24 mouse cellular contexts compared by ENCODE assay signal in the genomic region with DNA sequence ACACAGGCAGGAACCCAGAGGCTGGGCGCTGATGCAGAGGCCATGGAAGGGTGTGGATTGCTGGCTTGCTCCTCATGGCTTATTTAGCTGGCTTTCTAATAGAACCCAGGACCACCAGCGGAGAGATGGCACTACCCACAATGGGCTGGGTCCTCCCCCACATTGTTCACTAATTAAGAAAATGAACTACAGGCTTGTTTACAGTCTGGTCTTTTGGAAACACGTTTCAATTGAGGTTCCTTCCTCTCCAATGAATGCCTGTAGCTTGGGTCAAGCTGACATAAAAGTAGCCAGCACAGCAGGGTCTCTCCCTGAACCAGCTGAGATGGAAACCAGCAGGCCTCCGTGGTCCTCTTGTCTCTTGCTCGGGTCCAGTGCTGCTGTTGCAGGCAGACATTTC. TPM values are rescaled to one million over a fixed set of nuclear protein-coding genes. Genes with fewer than 3 reads are reported as not detected.
A peak's percentile ranks its signal among the peaks of the same experiment; 100 is the strongest.
DNase-seq lines count a peak whose midpoint lies in the region; ATAC-seq lines count a peak whose summit lies in the region.
"Had no signal": no experiment of that assay in that cellular context is flagged by ENCODE, and none has a peak within 500 bp of the region (broad histone marks: within the 10 kb centered on the region; RNA-seq: fewer than 3 reads in every experiment).

No protein-coding gene starts in this region.

- ATAC-seq in embryonic facial prominence, embryonic 14.5 days (ENCODE audit: low read depth), result peak; percentile 15; the same call in 1 of the 2 replicates
- ATAC-seq: CD4-positive, CD25-positive, alpha-beta regulatory T cell, adult 4 months; forebrain, embryonic 13.5 days; forebrain, embryonic 15.5 days; forebrain, postnatal 0 days had no signal

- H3K36me3 ChIP-seq in embryonic facial prominence, embryonic 14.5 days (ENCODE audit: control insufficient read depth, insufficient read depth, low read length), result no peaks in the 10 kb centered on the region
- no peaks in the 10 kb centered on the region for H3K36me3 ChIP-seq in embryonic facial prominence, embryonic 10.5 days (replicated peaks)
- no peaks in the 10 kb centered on the region for H3K36me3 ChIP-seq in limb, embryonic 10.5 days
- H3K36me3 ChIP-seq: embryonic facial prominence, embryonic 13.5 days; forebrain, embryonic 15.5 days; G1E had no signal

- H3K27ac ChIP-seq in embryonic facial prominence, embryonic 14.5 days (replicated peaks; ENCODE audit: low read depth, low read length), result no peak overlapping the region
- no peak overlapping the region for H3K27ac ChIP-seq in embryonic facial prominence, embryonic 10.5 days (replicated peaks)
- no peak overlapping the region for H3K27ac ChIP-seq in limb, embryonic 10.5 days
- H3K27ac ChIP-seq: embryonic facial prominence, embryonic 13.5 days; forebrain, embryonic 13.5 days; forebrain, embryonic 15.5 days had no signal

- H3K9me3 ChIP-seq in embryonic facial prominence, embryonic 14.5 days (ENCODE audit: control insufficient read depth, low read length), result no peaks in the 10 kb centered on the region
- H3K9me3 ChIP-seq in embryonic facial prominence, embryonic 10.5 days, result no peaks in the 10 kb centered on the region
- no peaks in the 10 kb centered on the region for H3K9me3 ChIP-seq in limb, embryonic 10.5 days (replicated peaks)
- H3K9me3 ChIP-seq: embryonic facial prominence, embryonic 13.5 days; forebrain, embryonic 13.5 days; forebrain, embryonic 15.5 days; G1E had no signal

- H3K4me1 ChIP-seq in embryonic facial prominence, embryonic 14.5 days (ENCODE audit: control insufficient read depth, insufficient read depth, low read length), result no peaks in the 10 kb centered on the region
- H3K4me1 ChIP-seq in embryonic facial prominence, embryonic 10.5 days, result no peaks in the 10 kb centered on the region
- no peaks in the 10 kb centered on the region for H3K4me1 ChIP-seq in limb, embryonic 10.5 days
- H3K4me1 ChIP-seq: embryonic facial prominence, embryonic 13.5 days; forebrain, embryonic 13.5 days; forebrain, embryonic 15.5 days had no signal

- DNase-seq in embryonic facial prominence, embryonic 14.5 days (ENCODE audit: low spot score), result peak; percentile 12
- no peak for DNase-seq in embryonic facial prominence, embryonic 10.5 days (ENCODE audit: low spot score)
- DNase-seq in Muller cell, postnatal 12 days (ENCODE audit: inconsistent ontology term), result peak; percentile 45
- DNase-seq in retina, postnatal 1 day, result peak; percentile 94
- no peak for DNase-seq in limb, embryonic 10.5 days (ENCODE audit: low spot score)
- DNase-seq: adrenal gland, adult 2 months; adrenal gland, postnatal 10 days; adrenal gland, postnatal 36 days; B cell, adult 2 months; cerebellum, adult 11-12 months; cerebellum, adult 2 months; cerebellum, adult 9-10 months; cerebellum, postnatal 10 days; cerebellum, postnatal 25 days; forebrain, postnatal 0 days had no signal

- WGBS in embryonic facial prominence, embryonic 14.5 days, result 45% methylated on average over 5 of the region's 5 CpGs
- 33% methylated on average over 5 of the region's 5 CpGs for WGBS in embryonic facial prominence, embryonic 10.5 days
- 60% methylated on average over 5 of the region's 5 CpGs for WGBS in limb, embryonic 10.5 days

- H3K9ac ChIP-seq in embryonic facial prominence, embryonic 14.5 days (ENCODE audit: low read depth, low read length), result no peak overlapping the region
- H3K9ac ChIP-seq: embryonic facial prominence, embryonic 13.5 days; forebrain, embryonic 13.5 days; forebrain, embryonic 15.5 days; forebrain, postnatal 0 days had no signal

- no peaks in the 10 kb centered on the region for H3K27me3 ChIP-seq in embryonic facial prominence, embryonic 14.5 days (replicated peaks; ENCODE audit: control insufficient read depth, insufficient read depth, low read length)
- H3K27me3 ChIP-seq in embryonic facial prominence, embryonic 10.5 days (replicated peaks; ENCODE audit: low read depth, poor library complexity, severe bottlenecking), result 0 out of 2 replicates have a peak, but pooled peaks cover 3% of the 10 kb centered on the region
- no peaks in the 10 kb centered on the region for H3K27me3 ChIP-seq in limb, embryonic 10.5 days (ENCODE audit: low read depth, poor library complexity, severe bottlenecking)
- H3K27me3 ChIP-seq: CH12.LX; embryonic facial prominence, embryonic 13.5 days; forebrain, embryonic 13.5 days; forebrain, embryonic 15.5 days had no signal

- H3K4me3 ChIP-seq in embryonic facial prominence, embryonic 14.5 days (ENCODE audit: low read depth, low read length), result no peak overlapping the region
- H3K4me3 ChIP-seq in embryonic facial prominence, embryonic 10.5 days, result no peak overlapping the region
- H3K4me3 ChIP-seq in limb, embryonic 10.5 days, result no peak overlapping the region
- H3K4me3 ChIP-seq: embryonic facial prominence, embryonic 13.5 days; forebrain, embryonic 13.5 days; forebrain, embryonic 15.5 days had no signal

- H3K4me2 ChIP-seq in embryonic facial prominence, embryonic 14.5 days (ENCODE audit: low read depth, low read length), result no peak overlapping the region
- H3K4me2 ChIP-seq: embryonic facial prominence, embryonic 13.5 days; forebrain, embryonic 13.5 days; forebrain, embryonic 15.5 days had no signal

RNA-seq across cellular contexts. Expression of a gene that starts 14.3 kb away (rescaled TPM):
- polyA plus RNA-seq in embryonic facial prominence, embryonic 14.5 days (2014; fragmentation: Nextera tagmentation; extraction: Ambion mirVana), result not detected in 2 replicates
- polyA plus RNA-seq in embryonic facial prominence, embryonic 10.5 days (2016; fragmentation: Nextera tagmentation; extraction: Ambion mirVana), result not detected in 2 replicates
- not detected in 2 replicates for polyA plus RNA-seq in limb, embryonic 10.5 days (2016; fragmentation: Nextera tagmentation; extraction: Ambion mirVana)
- polyA plus RNA-seq: adrenal gland, adult 2 months; cortical plate, adult 2 months; embryonic facial prominence, embryonic 11.5 days; embryonic facial prominence, embryonic 13.5 days; forebrain, embryonic 11.5 days; forebrain, embryonic 15.5 days; forebrain, postnatal 0 days; G1E had no signal

RNA-seq across cellular contexts. Expression of a gene that starts 35.0 kb away (rescaled TPM):
- polyA plus RNA-seq in embryonic facial prominence, embryonic 14.5 days (2014; fragmentation: Nextera tagmentation; extraction: Ambion mirVana), result 39.7 and 43.5 TPM in 2 replicates
- 58.1 and 61.8 TPM in 2 replicates for polyA plus RNA-seq in embryonic facial prominence, embryonic 10.5 days (2016; fragmentation: Nextera tagmentation; extraction: Ambion mirVana)
- polyA plus RNA-seq in limb, embryonic 10.5 days (2016; fragmentation: Nextera tagmentation; extraction: Ambion mirVana), result 54.4 and 57.3 TPM in 2 replicates

Comparison
In these comparisons a context has a peak if more than half of its experiments do, and no peak if none do; other contexts are left out.
1. DNase-seq: peak in embryonic facial prominence, embryonic 14.5 days (single experiment), Muller cell, postnatal 12 days (single experiment) and retina, postnatal 1 day (single experiment); none in embryonic facial prominence, embryonic 10.5 days (single experiment) and limb, embryonic 10.5 days (single experiment).